Mouse (Mus musculus) heart, postnatal 4 days (tissue): ENCODE data around the gene Hpse2. TPM values are rescaled to one million over a fixed set of nuclear protein-coding genes. Genes with fewer than 3 reads are reported as not detected.
"Not testable (repeated sequence)": the region's sequence is repeated elsewhere in the genome, so short reads cannot be mapped to it uniquely, and the experiment has no call there.

Experiments
- DNase-seq: peaks from one replicate; pipeline ENCODE4 v3.0.0; 2021
- total RNA-seq, 2 experiments: library from RNA; stranded (reverse); gene quantifications; 2 replicates each; pipeline ENCODE4 v1.2.3; 2021

The Hpse2 gene
- total RNA-seq = 1 to 10 TPM in 1 of 2 experiments, under 1 TPM in 1; 0.71 to 1.4 TPM

DNA sequence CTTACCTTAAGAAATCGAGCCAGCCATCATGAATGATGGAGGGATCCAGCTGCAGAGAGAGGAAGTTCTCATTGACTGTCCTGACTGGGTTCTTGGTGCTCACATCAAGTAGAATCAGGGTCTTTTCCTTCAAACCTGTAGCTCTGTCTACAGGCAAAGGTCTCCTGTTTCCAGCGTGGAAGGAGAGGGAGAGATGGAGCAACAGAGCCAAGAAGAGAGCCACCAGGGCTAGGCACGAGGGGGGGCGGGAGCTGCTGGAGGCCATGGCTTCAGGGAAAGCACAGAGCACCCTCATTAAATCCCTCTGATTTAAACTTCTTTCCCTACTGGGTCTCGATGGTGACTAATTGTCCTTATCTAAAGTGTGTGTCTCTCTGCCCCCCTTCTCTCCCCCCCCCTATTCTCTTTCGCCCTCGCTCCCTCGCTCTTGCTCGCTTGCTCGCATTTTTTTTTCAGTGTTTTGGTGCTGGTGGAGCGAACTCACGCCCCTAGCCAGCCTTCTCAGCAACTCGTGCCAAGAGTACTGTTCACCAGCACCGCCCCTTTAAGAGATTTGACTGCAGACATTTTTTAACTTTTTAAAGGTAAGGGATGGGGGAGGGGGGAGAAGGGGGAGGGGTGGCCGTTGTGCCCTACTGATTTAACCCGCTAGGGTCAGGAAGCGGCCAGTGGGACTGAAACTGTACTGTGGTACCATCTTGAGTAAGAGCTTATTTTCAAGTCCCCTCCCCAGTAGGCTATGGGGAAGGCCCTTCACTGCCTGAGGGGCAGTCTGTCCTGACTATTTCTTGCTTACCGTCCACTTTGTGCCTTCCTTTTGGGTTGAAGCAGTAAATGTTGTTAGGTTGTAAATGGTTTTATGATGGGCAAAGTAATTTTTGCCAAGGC, at the start of gene Hpse2:
TSS of gene Hpse2 (minus strand) at position 339 of the 888 bp plus-strand sequence.
- peak; percentile 11 for DNase-seq

- no peak for DNase-seq
These were observed 39.5 kb upstream of the Hpse2 start for GRCm38 (mm10) chr19:43427446-43428224.

DNA sequence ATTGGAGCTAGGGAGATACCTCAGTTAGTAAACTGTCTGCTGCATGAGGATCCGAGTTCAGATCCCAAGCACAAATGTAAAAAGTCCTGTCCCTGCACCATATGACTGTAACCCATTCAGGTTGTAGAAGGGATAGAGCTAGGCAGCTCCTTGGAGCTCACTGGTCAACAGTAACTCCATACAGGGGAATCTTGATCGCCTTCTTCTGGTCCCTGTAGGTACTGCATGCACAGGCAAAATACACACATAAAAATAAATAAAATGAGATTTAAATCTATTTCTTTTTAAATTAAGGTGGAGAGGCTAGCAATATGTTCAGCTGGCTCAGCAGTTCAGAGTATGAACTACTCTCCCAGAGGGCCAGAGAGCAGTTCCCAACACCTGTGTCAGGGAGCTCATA, 35.9 kb upstream of the Hpse2 start:
- DNase-seq = no peak

DNA sequence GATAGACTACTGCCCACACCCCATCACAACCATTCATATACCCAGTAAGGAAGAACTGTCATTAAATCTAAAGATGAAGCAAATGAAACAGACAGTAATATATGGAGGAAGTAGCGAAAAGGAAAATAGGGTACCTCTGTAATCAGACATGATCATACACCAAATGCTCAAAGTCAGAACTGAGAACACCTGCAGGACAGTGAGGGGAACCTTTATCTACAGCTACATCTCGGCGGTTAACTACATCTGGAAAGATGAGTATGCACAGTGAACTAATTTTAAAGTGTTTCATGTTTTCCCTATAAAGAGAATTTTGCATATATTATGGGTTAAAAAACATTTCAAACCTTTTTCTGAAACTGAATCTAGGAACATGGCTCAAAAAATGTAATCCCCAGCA, 32.4 kb upstream of the Hpse2 start:
- DNase-seq = no peak

GRCm38 (mm10) chr19:43415565-43415964, 27.4 kb upstream of the Hpse2 start:
- DNase-seq = no peak

DNA sequence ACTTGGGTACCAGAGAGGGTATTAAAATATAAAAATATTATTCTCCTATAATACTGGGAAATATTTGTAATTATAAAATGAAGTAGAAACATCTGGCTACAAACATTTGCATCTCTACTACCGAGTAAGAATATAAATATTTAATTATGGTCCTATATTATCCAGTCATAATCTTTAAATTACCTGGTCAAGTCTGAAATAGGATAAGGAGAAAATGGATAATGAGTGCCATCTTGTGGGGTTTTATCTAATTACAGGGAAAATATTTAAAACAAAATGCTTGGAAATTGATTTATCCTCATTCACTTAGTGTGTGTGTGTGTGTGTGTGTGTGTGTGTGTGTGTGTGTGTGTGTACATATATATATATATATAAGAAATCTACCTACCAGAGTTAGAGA, 19.0 kb upstream of the Hpse2 start:
- no peak for DNase-seq

DNA sequence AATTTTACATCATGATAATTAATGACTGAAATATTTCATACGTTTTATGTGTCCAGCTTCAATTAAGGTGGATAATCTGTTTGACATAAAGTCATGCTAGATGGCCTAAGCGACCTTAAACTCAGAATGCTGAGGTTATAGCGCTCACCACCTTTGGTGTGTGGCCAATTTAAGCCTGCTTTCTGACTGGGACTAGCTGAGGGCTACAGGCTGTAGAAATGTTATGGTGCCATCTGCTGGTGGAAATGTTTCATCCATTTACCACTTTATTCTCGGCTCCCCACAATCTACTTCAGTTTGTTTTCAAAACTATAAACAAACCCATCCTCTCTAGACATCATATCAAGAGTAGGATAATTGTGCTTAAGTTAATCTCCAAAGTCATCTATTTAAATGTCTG, 8.2 kb upstream of the Hpse2 start:
- peak; percentile 60 for DNase-seq

DNA sequence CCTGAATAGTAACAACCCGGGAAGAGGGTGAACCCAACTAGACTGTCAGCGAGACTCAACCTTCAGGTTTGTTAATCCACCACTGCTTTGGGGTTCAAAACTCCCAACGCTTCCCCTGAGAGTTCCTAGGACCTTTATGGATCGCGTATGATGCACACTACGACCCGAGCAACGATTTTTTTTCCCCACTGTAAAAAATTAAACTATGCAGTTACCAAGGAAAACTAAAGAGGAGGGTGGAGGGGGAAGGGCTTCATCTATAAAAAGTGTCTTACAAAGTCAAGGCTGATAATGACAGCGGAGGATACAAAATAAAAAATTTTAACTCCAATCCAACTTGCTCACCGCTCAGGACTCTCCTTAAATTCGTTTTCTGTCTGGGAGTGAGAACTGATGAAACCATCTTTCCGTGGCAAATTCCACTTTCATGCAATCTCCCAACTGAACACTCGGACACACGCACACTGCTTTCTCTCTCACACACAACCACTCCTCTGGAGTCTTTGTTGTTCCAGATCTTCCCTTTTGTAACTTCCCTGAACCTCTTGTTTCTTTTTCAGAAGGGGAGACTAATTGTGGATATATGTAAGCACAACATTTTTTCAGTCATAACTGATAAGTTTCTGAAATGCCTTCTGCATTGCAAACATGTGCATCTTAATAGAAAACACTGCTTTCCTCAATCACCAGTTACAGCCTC, 934 bp downstream of the Hpse2 start:
- no peak for DNase-seq

DNA sequence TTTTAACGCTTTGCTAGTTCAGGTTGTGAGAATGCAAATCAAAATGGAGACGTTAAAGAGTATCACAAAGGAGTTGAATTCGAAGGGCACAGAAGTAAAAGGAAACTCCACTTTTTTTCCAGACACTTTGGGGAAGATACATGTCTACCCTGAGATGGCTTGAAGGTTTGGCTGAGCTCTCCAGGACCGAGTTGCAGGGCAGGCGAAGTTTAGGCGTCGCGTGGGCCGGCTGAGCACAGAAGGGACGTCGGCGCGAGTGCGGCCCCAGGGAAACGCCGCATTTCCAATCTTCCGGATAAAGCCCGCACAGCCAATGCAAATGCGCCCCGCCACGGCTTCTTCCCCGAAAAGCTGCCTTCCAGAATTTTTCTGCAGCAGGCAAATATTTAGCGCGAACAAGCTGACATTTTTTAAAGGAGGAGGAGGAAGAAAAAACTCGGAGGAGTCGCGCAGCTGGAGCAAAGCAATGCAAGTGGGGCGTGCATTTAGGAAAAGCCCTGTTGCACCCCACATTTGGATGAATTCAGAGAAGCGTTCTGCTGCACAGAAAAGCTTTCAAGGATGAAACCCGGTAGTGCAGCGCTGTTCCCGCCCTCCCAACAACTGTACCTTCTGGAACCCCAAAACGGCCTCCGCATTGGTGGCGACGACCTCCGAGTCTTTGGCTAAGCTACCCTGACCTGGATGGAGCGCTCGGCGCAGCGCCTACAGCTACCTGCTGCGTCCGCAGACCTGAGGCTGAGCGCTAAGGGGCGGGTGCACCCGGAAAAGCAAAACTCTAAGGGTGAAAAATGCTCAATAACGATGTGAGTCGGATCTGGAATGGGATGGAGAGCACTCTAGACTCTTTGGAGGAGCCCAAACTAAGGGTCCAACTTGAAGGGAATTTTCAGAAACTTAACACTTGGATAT, 1.9 kb downstream of the Hpse2 start:
- peak; percentile 12 for DNase-seq

DNA sequence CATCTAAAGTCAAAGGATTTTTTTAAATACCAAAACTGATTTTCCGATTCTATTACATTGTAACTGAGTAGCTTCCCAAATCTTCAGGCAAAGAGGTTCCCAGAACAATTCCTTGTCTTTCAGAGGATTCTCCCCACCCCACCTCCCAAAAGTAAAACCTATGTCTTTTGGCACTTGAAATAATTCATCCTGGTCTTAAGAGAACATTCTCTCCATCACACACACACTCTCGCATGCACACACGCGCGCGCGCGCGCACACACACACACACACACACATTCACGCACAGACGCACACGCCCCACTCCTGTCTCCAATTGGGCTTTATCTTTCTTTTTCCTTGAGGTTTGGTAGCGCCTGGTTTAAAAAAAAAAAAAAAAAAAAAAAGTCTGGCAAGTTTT, 2.7 kb downstream of the Hpse2 start:
- no peak for DNase-seq

GRCm38 (mm10) chr19:43384978-43385431, 3.1 kb downstream of the Hpse2 start:
- peak; percentile 32 for DNase-seq

GRCm38 (mm10) chr19:43384346-43384977, 3.7 kb downstream of the Hpse2 start:
- no peak for DNase-seq

DNA sequence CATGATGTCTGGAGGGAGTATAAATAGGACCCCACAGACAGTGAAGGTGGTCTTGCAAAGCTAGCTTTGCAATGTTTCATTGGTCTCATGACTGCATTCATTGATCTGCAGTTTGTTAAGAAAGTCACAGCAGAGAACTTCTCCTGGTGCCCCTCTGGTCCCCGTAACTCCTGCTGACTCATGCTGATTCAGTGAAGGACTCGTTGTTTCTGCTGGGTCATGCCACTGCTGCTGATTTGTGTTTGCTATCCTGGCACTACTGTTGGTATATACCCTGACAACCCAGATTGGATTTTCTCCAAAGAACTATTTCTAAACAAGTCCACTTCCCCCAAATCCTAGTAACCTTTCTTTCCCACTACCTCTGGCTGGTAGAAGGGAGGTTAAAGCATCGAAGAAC, 29.3 kb downstream of the Hpse2 start:
- DNase-seq = no peak

GRCm38 (mm10) chr19:43311125-43311524, 77.0 kb downstream of the Hpse2 start:
- peak; percentile 44 for DNase-seq

- no peak for DNase-seq
These were observed 81.4 kb downstream of the Hpse2 start for GRCm38 (mm10) chr19:43306756-43307155.

- not testable (repeated sequence) for DNase-seq
These were observed 106.8 kb downstream of the Hpse2 start for GRCm38 (mm10) chr19:43281336-43281735.

DNA sequence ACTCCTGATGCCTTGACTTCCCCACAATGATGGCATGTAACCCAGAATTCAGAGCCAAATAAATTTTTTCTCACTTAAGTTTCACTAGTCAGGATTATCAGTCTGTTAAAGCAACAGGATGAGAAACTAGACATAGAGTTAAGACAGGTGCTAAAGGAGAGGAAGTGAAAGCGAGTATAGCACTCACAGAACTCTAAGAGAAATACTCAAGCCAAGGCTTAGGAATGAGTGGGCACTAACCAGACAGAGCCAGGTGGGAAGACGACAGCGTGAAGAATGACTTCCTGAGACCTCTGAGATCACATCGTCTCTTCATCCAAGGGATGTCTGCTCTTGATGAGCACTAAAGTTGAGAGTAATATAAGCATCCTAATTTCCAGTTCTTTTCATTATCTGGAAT, 144.2 kb downstream of the Hpse2 start:
- DNase-seq = no peak

DNA sequence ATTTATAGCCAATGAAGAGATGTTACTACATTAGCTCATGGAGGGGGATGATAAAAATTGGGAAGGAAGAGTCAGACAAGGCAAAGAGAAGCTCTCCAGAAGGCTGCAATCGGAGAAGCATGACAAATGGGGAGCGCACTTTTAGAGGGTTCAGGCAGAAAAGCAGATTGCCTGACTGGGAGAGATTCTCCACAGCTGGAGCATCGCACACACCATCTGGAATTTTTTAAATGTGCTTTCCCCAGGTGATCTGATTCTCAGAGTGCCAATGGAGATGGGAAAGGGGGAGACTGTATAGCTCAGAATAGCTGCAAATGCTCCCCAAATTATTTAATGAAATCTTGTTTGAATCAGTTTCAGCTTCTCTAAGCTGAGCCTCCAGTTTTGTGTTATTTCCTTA, 156.4 kb downstream of the Hpse2 start:
- DNase-seq = no peak

- DNase-seq = peak; percentile 12
These were observed 194.6 kb downstream of the Hpse2 start for GRCm38 (mm10) chr19:43193562-43193961.

DNA sequence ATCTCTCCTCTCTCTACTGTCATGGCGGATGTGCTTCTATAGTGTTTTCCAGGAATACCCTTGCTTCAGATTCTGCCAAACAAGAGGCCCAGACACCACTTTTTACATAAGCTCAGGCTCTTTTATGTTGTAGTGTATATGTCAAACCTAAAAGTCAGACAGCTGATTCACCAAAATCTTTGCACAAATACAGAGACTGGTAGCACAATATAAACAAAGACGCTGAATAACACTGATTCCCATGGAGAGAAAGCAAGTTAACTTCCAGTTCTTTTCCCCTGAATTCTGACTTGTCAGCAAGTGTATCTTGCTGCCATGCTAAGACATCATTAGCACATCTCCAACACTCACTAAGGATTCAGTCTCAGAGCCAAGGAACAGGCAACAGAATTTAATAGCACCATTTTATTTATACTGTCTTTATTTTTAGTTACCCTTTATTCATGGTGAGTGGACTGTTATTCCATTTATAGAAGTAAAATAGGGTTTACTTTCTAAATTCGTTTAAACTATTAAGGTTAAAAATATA, 212.7 kb downstream of the Hpse2 start:
- no peak for DNase-seq

DNA sequence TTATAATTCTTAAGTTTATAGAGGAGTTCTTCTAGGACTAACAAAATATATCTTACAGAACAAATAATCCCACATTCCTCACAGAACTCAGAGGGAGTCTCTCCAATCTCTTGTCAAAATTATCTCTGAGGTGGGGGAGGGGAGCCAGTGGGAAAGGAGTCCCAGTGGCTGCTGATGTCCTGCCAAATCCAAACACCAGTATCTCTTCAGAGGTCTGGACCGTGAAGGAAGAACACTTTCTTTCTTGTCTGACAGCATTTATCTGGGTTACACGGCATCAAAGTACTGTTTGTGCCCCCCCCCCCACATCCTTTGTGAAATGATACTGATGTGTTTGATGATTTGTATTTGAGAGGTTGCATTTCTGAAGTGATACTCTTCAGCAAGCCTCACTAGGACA, 213.3 kb downstream of the Hpse2 start:
- DNase-seq = no peak
